Mouse (Mus musculus) spleen, postnatal 36 days (tissue): ENCODE data around the gene Ipo8.

Experiments
- DNase-seq, 2 experiments: peaks; one replicate each; pipeline ENCODE4 v3.0.0; 2022; ENCODE audit warnings: low spot score in 2 of 2, mixed read lengths in 1 of 2

Ipo8 gene

GRCm38 (mm10) chr6:148830748-148831727 lies at the start of gene Ipo8:
Ipo8 (minus strand) TSS chr6:148831467.
- DNase-seq, result peak; percentile 92

GRCm38 (mm10) chr6:148873911-148874310 lies 42.6 kb upstream of the Ipo8 start:
- DNase-seq, result no peak

GRCm38 (mm10) chr6:148845629-148846028 lies 14.4 kb upstream of the Ipo8 start:
- no peak for DNase-seq

- no peak for DNase-seq
These were observed 10.5 kb upstream of the Ipo8 start for GRCm38 (mm10) chr6:148841760-148842159.

- DNase-seq, result no peak
These were observed 7.2 kb upstream of the Ipo8 start for GRCm38 (mm10) chr6:148838460-148838859.

- no peak for DNase-seq
These were observed 458 bp upstream of the Ipo8 start for GRCm38 (mm10) chr6:148831728-148832121.

- DNase-seq, result no peak
These were observed 916 bp downstream of the Ipo8 start for GRCm38 (mm10) chr6:148830355-148830747.

- no peak for DNase-seq
These were observed 5.1 kb downstream of the Ipo8 start for GRCm38 (mm10) chr6:148826119-148826518.

- DNase-seq, result no peak
These were observed 12.5 kb downstream of the Ipo8 start for GRCm38 (mm10) chr6:148818624-148819343.

GRCm38 (mm10) chr6:148816751-148817150 lies 14.5 kb downstream of the Ipo8 start:
- no peak for DNase-seq

GRCm38 (mm10) chr6:148811117-148811516 lies 20.1 kb downstream of the Ipo8 start:
- no peak for DNase-seq

GRCm38 (mm10) chr6:148799773-148800172 lies 31.5 kb downstream of the Ipo8 start:
- no peak for DNase-seq

- no peak for DNase-seq
These were observed 36.1 kb downstream of the Ipo8 start for GRCm38 (mm10) chr6:148795145-148795544.

GRCm38 (mm10) chr6:148789010-148789673 lies 42.1 kb downstream of the Ipo8 start:
- no peak for DNase-seq

- DNase-seq, result no peak
These were observed 45.1 kb downstream of the Ipo8 start for GRCm38 (mm10) chr6:148786186-148786585.

- DNase-seq, result no peak
These were observed 46.8 kb downstream of the Ipo8 start for GRCm38 (mm10) chr6:148784418-148784817.

GRCm38 (mm10) chr6:148776236-148776635 lies 55.0 kb downstream of the Ipo8 start:
- no peak for DNase-seq

GRCm38 (mm10) chr6:148771423-148771822 lies 59.8 kb downstream of the Ipo8 start:
- no peak for DNase-seq

GRCm38 (mm10) chr6:148768419-148768818 lies 62.8 kb downstream of the Ipo8 start:
- DNase-seq, result no peak

- DNase-seq, result no peak
These were observed 64.0 kb downstream of the Ipo8 start for GRCm38 (mm10) chr6:148767228-148767627.

GRCm38 (mm10) chr6:148761967-148762712 lies 69.1 kb downstream of the Ipo8 start:
- DNase-seq, result no peak
